Mouse (Mus musculus) kidney, adult 11 months (tissue): ENCODE data around the gene Bend5.

Source experiments
- DNase-seq: peaks from one replicate; pipeline ENCODE4 v3.0.0; 2022

Gene Bend5

GRCm38 (mm10) chr4:111414818-111415488, at the start of gene Bend5:
Gene Bend5 (plus strand): TSS chr4:111415006.
- DNase-seq = peak; percentile 71

- no peak for DNase-seq
Observed at GRCm38 (mm10) chr4:111367771-111368170, 47.0 kb upstream of the Bend5 start.

GRCm38 (mm10) chr4:111377159-111377558, 37.6 kb upstream of the Bend5 start:
- peak; percentile 78 for DNase-seq

GRCm38 (mm10) chr4:111378071-111378470, 36.7 kb upstream of the Bend5 start:
- DNase-seq = peak; percentile 46

- DNase-seq = peak; percentile 82
Observed at GRCm38 (mm10) chr4:111383101-111383500, 31.7 kb upstream of the Bend5 start.

GRCm38 (mm10) chr4:111390736-111391135, 24.1 kb upstream of the Bend5 start:
- DNase-seq = no peak

GRCm38 (mm10) chr4:111399784-111400183, 15.0 kb upstream of the Bend5 start:
- no peak for DNase-seq

- DNase-seq = no peak
Observed at GRCm38 (mm10) chr4:111400676-111401075, 14.1 kb upstream of the Bend5 start.

- no peak for DNase-seq
Observed at GRCm38 (mm10) chr4:111403243-111403642, 11.6 kb upstream of the Bend5 start.

- peak; percentile 62 for DNase-seq
Observed at GRCm38 (mm10) chr4:111410731-111411130, 4.1 kb upstream of the Bend5 start.

- peak; percentile 47 for DNase-seq
Observed at GRCm38 (mm10) chr4:111414399-111414798, 407 bp upstream of the Bend5 start.

GRCm38 (mm10) chr4:111416126-111416525, 1.3 kb downstream of the Bend5 start:
- DNase-seq = no peak

- no peak for DNase-seq
Observed at GRCm38 (mm10) chr4:111416551-111416950, 1.7 kb downstream of the Bend5 start.

GRCm38 (mm10) chr4:111417716-111418115, 2.9 kb downstream of the Bend5 start:
- no peak for DNase-seq

GRCm38 (mm10) chr4:111419476-111419875, 4.7 kb downstream of the Bend5 start:
- DNase-seq = peak; percentile 35

- DNase-seq = no peak
Observed at GRCm38 (mm10) chr4:111420031-111420430, 5.2 kb downstream of the Bend5 start.

GRCm38 (mm10) chr4:111420955-111421354, 6.1 kb downstream of the Bend5 start:
- no peak for DNase-seq

- no peak for DNase-seq
Observed at GRCm38 (mm10) chr4:111421785-111422184, 7.0 kb downstream of the Bend5 start.

GRCm38 (mm10) chr4:111424371-111424950, 9.7 kb downstream of the Bend5 start:
- no peak for DNase-seq

- no peak for DNase-seq
Observed at GRCm38 (mm10) chr4:111425170-111425569, 10.4 kb downstream of the Bend5 start.

- no peak for DNase-seq
Observed at GRCm38 (mm10) chr4:111431186-111431585, 16.4 kb downstream of the Bend5 start.

- no peak for DNase-seq
Observed at GRCm38 (mm10) chr4:111432013-111432412, 17.2 kb downstream of the Bend5 start.

- DNase-seq = no peak
Observed at GRCm38 (mm10) chr4:111432417-111432816, 17.6 kb downstream of the Bend5 start.

GRCm38 (mm10) chr4:111441709-111442108, 26.9 kb downstream of the Bend5 start:
- no peak for DNase-seq
